Mouse (Mus musculus) myocyte (in vitro differentiated cells): Measurements from ENCODE around the gene Ccn1. TPM values are rescaled to one million over a fixed set of nuclear protein-coding genes. Genes with fewer than 3 reads are reported as not detected.

Source experiments
- H3K27me3 ChIP-seq: one replicate; pipeline ENCODE4 v1.6.1; 2011; ENCODE audit not compliant: control insufficient read depth, insufficient read depth, insufficient read length
- H3K36me3 ChIP-seq: one replicate; pipeline ENCODE4 v1.6.1; 2011; ENCODE audit not compliant: control insufficient read depth, insufficient read depth
- H3K4me2 ChIP-seq: one replicate; pipeline ENCODE4 v1.6.1; 2011; ENCODE audit warnings: low read depth, control low read depth
- H3K4me3 ChIP-seq: one replicate; pipeline ENCODE4 v1.5.1; 2011; ENCODE audit warnings: mild to moderate bottlenecking, control low read depth, moderate library complexity
- H3K79me2 ChIP-seq: one replicate; pipeline ENCODE4 v1.6.1; 2011; ENCODE audit not compliant: control insufficient read depth, insufficient read depth
- H3ac ChIP-seq: one replicate; pipeline ENCODE4 v1.6.1; 2011; ENCODE audit not compliant: control insufficient read depth, insufficient read length
- CEBPB ChIP-seq: IDR thresholded peaks from 2 replicates; pipeline ENCODE4 v1.6.1; 2011; ENCODE audit warnings: mild to moderate bottlenecking, moderate library complexity; ENCODE audit not compliant: poor library complexity, insufficient read depth, severe bottlenecking
- E2F4 ChIP-seq: IDR thresholded peaks from one replicate; pipeline ENCODE4 v1.6.1; 2011; ENCODE audit warnings: mild to moderate bottlenecking, control low read depth, moderate library complexity; ENCODE audit not compliant: insufficient read depth
- MAX ChIP-seq: IDR thresholded peaks from one replicate; pipeline ENCODE4 v1.6.1; 2011; ENCODE audit warnings: low read depth, mild to moderate bottlenecking, control low read depth
- MYOD1 ChIP-seq, 3 experiments: IDR thresholded peaks; one replicate each; pipeline ENCODE4 v1.6.1; 2011; ENCODE audit warnings: control low read depth in 2 of 3, low read depth in 2 of 3, mild to moderate bottlenecking in 2 of 3, moderate library complexity in 1 of 3; ENCODE audit not compliant: insufficient read length in 2 of 3, control insufficient read depth in 1 of 3
- MYOG ChIP-seq, 3 experiments: IDR thresholded peaks; one replicate each; pipeline ENCODE4 v1.6.1; 2011; ENCODE audit warnings: control low read depth in 2 of 3, low read depth in 2 of 3, mild to moderate bottlenecking in 2 of 3; ENCODE audit not compliant: insufficient read length in 2 of 3, control insufficient read depth in 1 of 3, insufficient read depth in 1 of 3
- POLR2A ChIP-seq: IDR thresholded peaks from one replicate; pipeline ENCODE4 v1.6.1; 2011; ENCODE audit warnings: low read depth, mild to moderate bottlenecking, control low read depth, moderate library complexity; ENCODE audit not compliant: insufficient read length
- POLR2AphosphoS2 ChIP-seq: IDR thresholded peaks from one replicate; pipeline ENCODE4 v1.6.1; 2011; ENCODE audit warnings: low read depth, control low read depth; ENCODE audit not compliant: insufficient read length
- REST ChIP-seq: IDR thresholded peaks from one replicate; pipeline ENCODE4 v1.6.1; 2011; ENCODE audit warnings: mild to moderate bottlenecking, control low read depth, moderate library complexity; ENCODE audit not compliant: insufficient read depth, insufficient read length
- SRF ChIP-seq: IDR thresholded peaks from one replicate; pipeline ENCODE4 v1.6.1; 2011; ENCODE audit warnings: low read depth; ENCODE audit not compliant: control insufficient read depth, insufficient read length
- TCF12 ChIP-seq: IDR thresholded peaks from one replicate; pipeline ENCODE4 v1.6.1; 2011; ENCODE audit warnings: mild to moderate bottlenecking, control low read depth; ENCODE audit not compliant: poor library complexity, insufficient read depth, severe bottlenecking
- TCF3 ChIP-seq: IDR thresholded peaks from one replicate; pipeline ENCODE4 v1.6.1; 2011; ENCODE audit warnings: low read depth, control low read depth; ENCODE audit not compliant: insufficient read length
- USF1 ChIP-seq: IDR thresholded peaks from one replicate; pipeline ENCODE4 v1.6.1; 2011; ENCODE audit warnings: low read depth, mild to moderate bottlenecking, control low read depth, moderate library complexity
- polyA plus RNA-seq: library from polyadenylated mRNA; unstranded; fragments of >200 nt; fragmentation: generic; extraction: Trizol; gene quantifications from one replicate; pipeline ENCODE4 v1.2.1, GENCODE M21; 2012; ENCODE audit warnings: missing spikeins

The Ccn1 gene
- polyA plus RNA-seq, 1 experiment: 49.6 TPM

GRCm38 (mm10) chr3:145632888-145633287, 16.9 kb downstream of the Ccn1 start:
- Histone ChIP-seq H3K4me2 (no peak overlapping the region), H3ac (no peak overlapping the region), H3K4me3 (no peak overlapping the region), H3K27me3 (no peaks in the 10 kb centered on the region), H3K79me2 (no peaks in the 10 kb centered on the region), H3K36me3 (no peaks in the 10 kb centered on the region)
- TF ChIP-seq POLR2AphosphoS2: no peak
- TF ChIP-seq REST: no peak
- no peak for TF ChIP-seq E2F4
- TF ChIP-seq SRF: no peak
- TF ChIP-seq TCF3: no peak
- TF ChIP-seq CEBPB: no peak
- TF ChIP-seq MYOG (IDR thresholded peaks at IDR 0.05; ENCODE audit: control insufficient read depth in 1 of 3, insufficient read depth in 1 of 3, insufficient read length in 2 of 3, low read depth in 2 of 3): no peak

DNA sequence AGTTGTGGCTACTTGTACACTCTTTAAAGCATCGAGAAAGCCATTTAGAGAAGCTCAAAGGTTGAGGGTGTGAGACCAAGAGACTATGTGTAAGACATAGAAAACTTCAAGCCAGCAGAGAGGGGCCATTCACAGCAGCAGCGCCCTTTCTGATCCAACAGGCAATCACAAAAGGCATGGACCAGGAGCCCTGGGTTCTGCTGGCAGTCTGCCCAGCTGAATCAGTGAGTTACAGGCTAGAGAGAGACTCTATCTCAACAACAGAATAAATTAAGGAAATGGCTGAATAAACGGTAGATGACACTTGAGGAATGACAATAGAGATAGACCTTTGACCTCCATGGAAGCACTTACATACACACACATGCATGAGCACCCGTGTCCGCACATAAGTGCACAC, 21.1 kb downstream of the Ccn1 start:
- no peaks in the 10 kb centered on the region for H3K36me3 ChIP-seq
- H3K79me2 ChIP-seq: no peaks in the 10 kb centered on the region
- no peaks in the 10 kb centered on the region for H3K27me3 ChIP-seq
- no peak overlapping the region for H3ac ChIP-seq
- TF ChIP-seq MYOG (IDR thresholded peaks at IDR 0.05; ENCODE audit: control insufficient read depth in 1 of 3, insufficient read depth in 1 of 3, insufficient read length in 2 of 3, low read depth in 2 of 3) (no peak), SRF (no peak), TCF12 (no peak), REST (no peak), TCF3 (no peak), POLR2AphosphoS2 (no peak), E2F4 (no peak), USF1 (no peak), POLR2A (no peak), CEBPB (no peak)
- no peak overlapping the region for H3K4me3 ChIP-seq
- H3K4me2 ChIP-seq: no peak overlapping the region

- Histone ChIP-seq H3K36me3 (no peaks in the 10 kb centered on the region), H3ac (no peak overlapping the region), H3K79me2 (no peaks in the 10 kb centered on the region), H3K4me2 (no peak overlapping the region), H3K27me3 (no peaks in the 10 kb centered on the region), H3K4me3 (no peak overlapping the region)
- TF ChIP-seq POLR2A: no peak
- TF ChIP-seq E2F4: no peak
- no peak for TF ChIP-seq MYOG (IDR thresholded peaks at IDR 0.05; ENCODE audit: control insufficient read depth in 1 of 3, insufficient read depth in 1 of 3, insufficient read length in 2 of 3, low read depth in 2 of 3)
- no peak for TF ChIP-seq MYOD1 (IDR thresholded peaks at IDR 0.05; ENCODE audit: control insufficient read depth in 1 of 3, insufficient read length in 2 of 3, low read depth in 2 of 3)
- no peak for TF ChIP-seq MAX
- TF ChIP-seq POLR2AphosphoS2: no peak
- TF ChIP-seq TCF12: no peak
- no peak for TF ChIP-seq SRF
- TF ChIP-seq USF1: no peak
- no peak for TF ChIP-seq CEBPB
- no peak for TF ChIP-seq REST
- TF ChIP-seq TCF3: no peak
These were observed 22.0 kb downstream of the Ccn1 start for GRCm38 (mm10) chr3:145627830-145628229.

DNA sequence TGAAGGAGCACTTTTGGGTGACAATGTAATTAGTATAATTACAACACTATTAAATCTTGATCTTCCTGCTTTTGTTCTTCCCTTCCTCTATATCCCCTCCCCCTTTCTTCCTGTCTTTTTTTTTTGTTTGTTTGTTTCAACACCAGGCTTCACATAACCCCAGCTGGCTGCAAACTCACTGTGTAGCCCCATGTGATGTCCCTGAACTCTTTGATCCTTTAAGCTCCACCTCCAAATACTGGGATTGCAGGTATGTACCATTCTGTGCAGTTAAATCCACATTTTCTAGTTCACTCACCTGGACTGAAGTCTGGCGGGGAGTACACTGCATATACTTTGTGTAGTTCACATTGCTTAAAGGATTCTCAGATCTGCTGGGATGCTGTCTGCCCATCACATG, 23.7 kb downstream of the Ccn1 start:
- Histone ChIP-seq H3K36me3 (no peaks in the 10 kb centered on the region), H3K27me3 (no peaks in the 10 kb centered on the region), H3ac (no peak overlapping the region), H3K79me2 (no peaks in the 10 kb centered on the region), H3K4me2 (no peak overlapping the region), H3K4me3 (no peak overlapping the region)
- no peak for TF ChIP-seq E2F4
- no peak for TF ChIP-seq TCF12
- TF ChIP-seq REST: no peak
- no peak for TF ChIP-seq SRF
- TF ChIP-seq MYOD1 (IDR thresholded peaks at IDR 0.05; ENCODE audit: control insufficient read depth in 1 of 3, insufficient read length in 2 of 3, low read depth in 2 of 3): no peak
- TF ChIP-seq POLR2AphosphoS2: no peak
- no peak for TF ChIP-seq CEBPB
- TF ChIP-seq USF1: no peak
- TF ChIP-seq POLR2A: no peak
- TF ChIP-seq MAX: no peak
- no peak for TF ChIP-seq MYOG (IDR thresholded peaks at IDR 0.05; ENCODE audit: control insufficient read depth in 1 of 3, insufficient read depth in 1 of 3, insufficient read length in 2 of 3, low read depth in 2 of 3)
- TF ChIP-seq TCF3: no peak

- Histone ChIP-seq H3K4me2 (no peak overlapping the region), H3K79me2 (no peaks in the 10 kb centered on the region), H3K27me3 (no peaks in the 10 kb centered on the region), H3K36me3 (no peaks in the 10 kb centered on the region), H3K4me3 (no peak overlapping the region), H3ac (no peak overlapping the region)
- no peak for TF ChIP-seq CEBPB
- no peak for TF ChIP-seq TCF3
- TF ChIP-seq POLR2A: no peak
- no peak for TF ChIP-seq MAX
- no peak for TF ChIP-seq POLR2AphosphoS2
- no peak for TF ChIP-seq REST
- TF ChIP-seq MYOD1 (IDR thresholded peaks at IDR 0.05; ENCODE audit: control insufficient read depth in 1 of 3, insufficient read length in 2 of 3, low read depth in 2 of 3): no peak
- TF ChIP-seq MYOG (IDR thresholded peaks at IDR 0.05; ENCODE audit: control insufficient read depth in 1 of 3, insufficient read depth in 1 of 3, insufficient read length in 2 of 3, low read depth in 2 of 3): no peak
- TF ChIP-seq USF1: no peak
- no peak for TF ChIP-seq TCF12
- TF ChIP-seq SRF: no peak
- TF ChIP-seq E2F4: no peak
These were observed 24.2 kb downstream of the Ccn1 start for GRCm38 (mm10) chr3:145625546-145625945.
